Mouse (Mus musculus): ENCODE data around the gene Spata2. TPM values are rescaled to one million over a fixed set of nuclear protein-coding genes. Genes with fewer than 3 reads are reported as not detected.

Gene Spata2
- 44.4 and 45.9 TPM in 2 replicates for polyA plus RNA-seq (2012; rRNA removed)

DNA sequence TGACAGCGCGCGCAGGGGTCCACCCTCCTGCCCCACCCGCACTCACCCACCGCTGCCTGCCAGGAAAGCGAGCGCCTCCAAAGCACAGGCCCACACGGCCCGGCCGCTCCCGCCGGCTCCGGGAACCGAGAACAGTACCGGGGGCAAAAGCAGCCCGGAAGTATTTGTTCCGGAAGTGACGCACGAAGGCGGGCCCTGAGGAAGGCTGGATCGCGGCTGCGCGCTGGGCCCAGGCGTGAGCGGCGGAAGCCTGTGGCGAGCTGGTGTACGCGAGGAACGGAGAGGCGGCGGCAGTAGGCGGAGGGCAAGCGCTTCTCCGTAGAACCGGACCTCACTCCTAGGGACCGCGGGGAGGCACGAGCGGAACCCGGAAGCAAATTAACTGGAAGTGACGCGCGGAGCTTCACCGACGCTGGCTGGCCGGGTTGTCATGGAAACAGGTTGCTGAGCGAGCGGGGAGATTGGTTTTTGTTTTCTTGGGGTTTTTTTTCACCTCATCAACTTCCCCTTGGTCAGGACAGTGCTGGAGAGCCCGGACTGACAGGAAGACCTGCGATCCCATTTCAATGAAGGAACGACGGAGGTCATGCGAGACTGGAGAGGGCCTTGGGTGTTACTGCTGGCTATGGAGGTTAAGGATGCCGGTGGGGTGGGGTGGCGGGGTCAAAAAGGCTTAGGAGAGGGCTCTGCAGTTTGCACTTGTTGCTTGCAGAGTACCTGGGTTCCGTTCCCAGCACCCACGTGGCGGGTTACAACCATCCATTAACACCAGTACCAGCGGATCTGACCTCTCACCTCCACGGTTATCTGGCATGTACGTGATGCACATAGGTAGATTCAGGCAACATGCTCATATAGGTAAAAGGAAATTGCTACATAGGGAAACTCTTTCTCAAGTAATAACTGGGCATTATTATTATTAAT lies at the start of gene Spata2:
Gene Spata2, minus strand, starts transcription at position 175 of the 924 bp plus-strand sequence.
- peak; percentile 97 for DNase-seq (ENCODE audit: low read depth)
- TF ChIP-seq POLR2A (IDR thresholded peaks at IDR 0.05; ENCODE audit: borderline replicate concordance, extremely low read depth, insufficient read depth, insufficient read length, poor library complexity, severe bottlenecking) (peak; percentile 58; the same call in 1 of the 2 replicates), CTCF (IDR thresholded peaks at IDR 0.05; ENCODE audit: borderline replicate concordance, extremely low read depth, insufficient read depth, insufficient read length) (no peak)

DNA sequence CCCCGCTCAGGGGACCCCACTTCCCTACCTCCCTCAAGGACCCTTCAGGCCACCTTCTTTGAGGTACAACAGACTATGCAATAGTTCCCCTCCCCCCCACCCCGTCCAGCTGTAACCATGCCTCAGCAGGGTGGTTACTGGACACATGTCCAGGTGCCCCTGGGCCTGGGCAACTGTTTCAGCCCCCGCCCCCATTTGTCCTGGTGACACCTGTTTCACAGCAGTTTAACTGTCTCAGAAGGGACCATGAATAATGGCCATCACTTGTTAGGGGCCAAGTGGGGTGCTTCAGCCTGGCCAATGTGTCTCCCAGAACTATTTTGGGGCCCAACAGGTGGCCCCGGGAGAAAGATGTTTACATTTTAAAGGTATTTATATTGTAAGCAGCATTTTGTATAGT lies 49.7 kb upstream of the Spata2 start:
- TF ChIP-seq POLR2A (IDR thresholded peaks at IDR 0.05; ENCODE audit: borderline replicate concordance, extremely low read depth, insufficient read depth, insufficient read length, poor library complexity, severe bottlenecking) (no peak), CTCF (IDR thresholded peaks at IDR 0.05; ENCODE audit: borderline replicate concordance, extremely low read depth, insufficient read depth, insufficient read length) (no peak)
- DNase-seq (ENCODE audit: low read depth): no peak

DNA sequence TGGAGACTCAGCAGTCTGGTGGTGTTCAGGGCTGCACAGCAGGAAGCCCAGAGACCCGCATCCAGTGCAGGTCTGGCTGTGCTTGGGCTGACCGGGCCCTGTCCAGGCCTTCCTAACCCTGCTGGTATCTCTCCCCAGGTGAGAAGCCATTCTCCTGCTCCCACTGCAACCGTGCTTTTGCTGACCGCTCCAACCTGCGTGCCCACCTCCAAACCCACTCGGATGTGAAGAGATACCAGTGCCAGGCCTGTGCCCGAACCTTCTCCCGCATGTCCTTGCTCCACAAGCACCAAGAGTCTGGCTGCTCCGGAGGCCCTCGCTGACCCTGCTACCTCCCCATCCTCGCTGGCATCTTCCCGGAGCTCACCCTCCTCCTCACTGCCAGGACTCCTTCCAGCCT lies 49.1 kb upstream of the Spata2 start:
- no peak for TF ChIP-seq CTCF (IDR thresholded peaks at IDR 0.05; ENCODE audit: borderline replicate concordance, extremely low read depth, insufficient read depth, insufficient read length)
- no peak for TF ChIP-seq POLR2A (IDR thresholded peaks at IDR 0.05; ENCODE audit: borderline replicate concordance, extremely low read depth, insufficient read depth, insufficient read length, poor library complexity, severe bottlenecking)

DNA sequence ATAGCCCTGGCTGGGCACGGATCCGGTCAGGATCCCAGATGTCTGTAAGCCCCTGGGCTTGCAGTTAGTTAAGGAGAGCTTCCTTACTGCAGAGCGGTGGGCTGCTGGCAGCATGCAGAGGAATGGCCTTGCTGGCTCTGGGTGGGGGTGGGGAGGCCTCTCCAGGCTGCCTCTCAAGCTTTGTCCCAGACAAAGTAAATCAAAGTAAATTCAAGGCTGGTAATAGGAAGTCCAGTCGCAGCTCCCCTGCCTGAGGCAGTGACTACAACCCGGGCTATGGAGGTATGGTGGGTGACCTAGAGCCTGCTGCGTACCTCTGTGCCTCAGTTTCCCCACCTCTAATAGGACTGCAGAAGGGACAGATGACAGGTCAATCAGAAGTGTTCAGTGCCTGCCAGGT lies 48.6 kb upstream of the Spata2 start:
- DNase-seq (ENCODE audit: low read depth): peak; percentile 24
- no peak for TF ChIP-seq POLR2A (IDR thresholded peaks at IDR 0.05; ENCODE audit: borderline replicate concordance, extremely low read depth, insufficient read depth, insufficient read length, poor library complexity, severe bottlenecking)
- TF ChIP-seq CTCF (IDR thresholded peaks at IDR 0.05; ENCODE audit: borderline replicate concordance, extremely low read depth, insufficient read depth, insufficient read length): no peak

More for the DNA sequence above, 49.1 kb upstream of the Spata2 start:
- DNase-seq (ENCODE audit: low read depth): no peak

DNA sequence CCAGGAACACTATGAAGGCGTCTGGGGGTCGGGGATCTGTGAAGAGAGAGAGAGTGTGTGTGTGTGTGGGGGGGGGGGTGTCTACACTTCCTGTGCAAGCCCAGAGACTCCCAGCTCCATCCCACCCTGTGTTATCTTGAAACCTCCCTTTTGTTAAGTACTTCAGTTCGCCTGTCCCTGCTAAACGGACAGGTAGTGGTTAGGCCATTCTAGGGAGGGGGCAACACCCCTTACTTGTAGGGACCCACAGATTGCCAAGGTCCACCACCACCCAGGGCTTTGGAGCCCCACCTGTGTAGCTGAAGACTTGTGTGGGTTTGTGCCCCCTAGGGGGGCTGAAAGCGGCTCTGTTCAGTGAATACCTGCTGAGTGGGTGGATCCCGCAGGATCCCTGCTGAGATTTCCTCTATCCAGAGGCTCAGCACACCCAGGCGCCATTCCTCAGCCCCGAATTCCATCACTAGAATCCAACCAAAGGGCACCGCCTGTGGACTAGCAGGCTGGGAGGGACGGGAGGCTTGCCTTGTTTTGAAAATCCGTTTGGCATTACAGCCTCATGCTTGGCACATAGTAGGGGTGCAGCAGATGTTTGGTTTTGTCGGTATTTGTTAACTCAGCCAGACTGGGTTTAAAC lies 47.9 kb upstream of the Spata2 start:
- no peak for DNase-seq (ENCODE audit: low read depth)
- TF ChIP-seq CTCF (IDR thresholded peaks at IDR 0.05; ENCODE audit: borderline replicate concordance, extremely low read depth, insufficient read depth, insufficient read length) (no peak), POLR2A (IDR thresholded peaks at IDR 0.05; ENCODE audit: borderline replicate concordance, extremely low read depth, insufficient read depth, insufficient read length, poor library complexity, severe bottlenecking) (no peak)

DNA sequence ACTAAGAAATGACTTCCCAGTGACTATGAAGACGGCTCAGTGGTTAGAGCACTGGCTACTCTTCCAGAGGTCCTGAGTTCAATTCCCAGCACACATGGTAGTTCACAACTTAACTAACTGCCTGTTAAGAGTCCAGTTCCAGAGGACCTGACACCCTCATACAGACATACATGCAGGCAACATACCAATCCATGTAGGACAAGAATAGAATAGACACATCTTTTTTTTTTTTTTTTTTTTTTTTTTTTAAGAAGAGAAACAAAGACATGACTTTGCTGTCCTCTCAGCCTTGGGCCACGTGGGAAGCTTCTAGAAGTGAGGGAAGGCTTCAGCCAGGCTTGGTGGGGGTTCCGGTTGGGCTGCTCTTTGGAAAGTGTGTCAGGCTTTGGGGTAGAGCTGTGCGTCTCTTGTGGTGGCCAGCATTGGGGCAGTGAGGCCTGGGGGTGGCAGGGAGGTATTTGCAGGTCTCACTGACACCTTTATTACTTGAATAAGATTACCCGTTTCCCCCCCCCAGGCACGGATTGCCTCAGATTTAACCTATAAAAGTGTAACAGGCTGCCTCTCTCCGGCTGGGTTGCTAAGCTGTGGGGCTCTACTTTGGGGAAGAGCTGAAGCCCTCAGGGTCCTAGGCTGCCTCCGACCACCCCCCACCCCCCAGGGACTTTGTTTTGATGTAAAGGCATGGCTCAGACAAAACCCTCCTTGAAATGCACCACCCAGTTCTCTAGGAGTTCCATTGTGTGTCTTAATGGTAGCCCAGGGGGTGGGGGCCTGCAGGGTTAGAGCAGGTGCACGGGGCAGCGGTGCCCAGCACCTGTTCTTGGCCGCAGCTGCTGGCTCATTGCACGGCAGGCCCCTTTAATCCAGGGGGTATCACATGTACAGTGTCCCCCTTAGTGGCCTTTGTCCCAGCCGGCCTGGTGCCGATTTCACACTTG lies 47.1 kb upstream of the Spata2 start:
- TF ChIP-seq CTCF (IDR thresholded peaks at IDR 0.05; ENCODE audit: borderline replicate concordance, extremely low read depth, insufficient read depth, insufficient read length): no peak
- no peak for TF ChIP-seq POLR2A (IDR thresholded peaks at IDR 0.05; ENCODE audit: borderline replicate concordance, extremely low read depth, insufficient read depth, insufficient read length, poor library complexity, severe bottlenecking)
- DNase-seq (ENCODE audit: low read depth): peak; percentile 44

DNA sequence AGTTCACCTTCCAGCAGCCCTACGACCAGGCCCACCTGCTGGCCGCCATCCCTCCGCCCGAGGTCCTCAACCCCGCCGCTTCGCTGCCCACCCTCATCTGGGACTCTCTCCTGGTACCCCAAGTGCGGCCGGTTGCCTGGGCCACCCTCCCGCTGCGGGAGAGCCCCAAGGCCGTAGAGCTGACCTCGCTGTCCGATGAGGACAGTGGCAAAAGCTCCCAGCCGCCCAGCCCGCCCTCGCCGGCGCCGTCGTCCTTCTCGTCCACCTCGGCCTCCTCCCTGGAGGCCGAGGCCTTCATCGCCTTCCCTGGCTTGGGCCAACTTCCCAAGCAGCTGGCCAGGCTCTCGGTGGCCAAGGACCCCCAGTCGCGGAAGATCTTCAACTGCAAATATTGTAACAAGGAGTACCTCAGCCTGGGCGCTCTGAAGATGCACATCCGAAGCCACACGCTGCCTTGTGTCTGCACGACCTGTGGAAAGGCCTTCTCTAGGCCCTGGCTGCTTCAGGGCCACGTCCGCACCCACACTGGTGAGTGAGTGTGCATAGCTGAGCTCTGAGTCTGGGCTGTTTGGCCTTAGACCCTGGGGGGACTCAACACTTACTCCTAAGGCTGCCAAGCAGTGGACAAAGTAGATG lies 46.1 kb upstream of the Spata2 start:
- TF ChIP-seq POLR2A (IDR thresholded peaks at IDR 0.05; ENCODE audit: borderline replicate concordance, extremely low read depth, insufficient read depth, insufficient read length, poor library complexity, severe bottlenecking): no peak
- no peak for TF ChIP-seq CTCF (IDR thresholded peaks at IDR 0.05; ENCODE audit: borderline replicate concordance, extremely low read depth, insufficient read depth, insufficient read length)
- no peak for DNase-seq (ENCODE audit: low read depth)

DNA sequence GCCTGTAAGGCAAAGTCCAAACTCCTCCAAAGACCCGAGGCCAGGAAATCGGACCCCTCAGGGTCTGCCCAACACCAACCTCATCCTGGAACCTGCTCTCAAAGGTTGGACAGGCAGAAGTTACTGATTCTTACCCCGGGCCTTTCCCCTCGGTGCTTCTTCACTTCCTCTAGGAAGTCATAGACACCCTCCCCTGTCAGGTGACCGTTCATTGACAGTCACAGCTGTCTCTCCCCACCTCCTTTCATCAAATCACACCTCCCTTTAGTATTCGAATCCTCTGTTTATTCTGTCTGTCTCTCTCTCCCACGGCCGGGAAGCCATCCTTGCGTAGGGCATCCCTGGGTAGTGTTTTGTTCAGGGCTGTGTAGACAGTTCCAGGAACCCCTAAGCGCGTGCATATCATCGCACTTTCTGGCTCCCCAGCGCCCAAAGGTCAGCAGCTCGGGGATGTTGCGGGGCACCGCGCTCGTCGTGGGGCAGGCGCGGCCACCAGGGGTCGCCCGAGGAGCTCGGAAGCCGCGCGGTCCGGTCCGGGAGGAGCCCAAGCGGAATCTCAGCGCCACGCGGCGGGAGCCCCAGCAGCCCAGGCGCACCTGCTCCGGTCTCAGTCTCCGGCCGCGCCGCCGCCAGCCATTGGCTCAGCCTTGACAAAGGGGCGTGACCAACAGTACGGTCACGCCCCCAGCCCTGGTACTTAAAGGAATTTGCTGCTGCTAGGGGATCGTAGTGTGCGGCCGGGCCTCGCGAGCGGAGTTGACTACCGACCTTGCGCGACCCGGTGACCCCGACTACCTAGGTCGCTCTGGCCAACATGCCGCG lies 45.0 kb upstream of the Spata2 start, which contains the start of gene Snai1:
Gene Snai1, plus strand, starts transcription at position 720 of the 822 bp plus-strand sequence.
- peak; percentile 16; the same call in 1 of the 2 replicates for TF ChIP-seq POLR2A (IDR thresholded peaks at IDR 0.05; ENCODE audit: borderline replicate concordance, extremely low read depth, insufficient read depth, insufficient read length, poor library complexity, severe bottlenecking)
- peak; percentile 77 for TF ChIP-seq CTCF (IDR thresholded peaks at IDR 0.05; ENCODE audit: borderline replicate concordance, extremely low read depth, insufficient read depth, insufficient read length)
- DNase-seq (ENCODE audit: low read depth): peak; percentile 96

DNA sequence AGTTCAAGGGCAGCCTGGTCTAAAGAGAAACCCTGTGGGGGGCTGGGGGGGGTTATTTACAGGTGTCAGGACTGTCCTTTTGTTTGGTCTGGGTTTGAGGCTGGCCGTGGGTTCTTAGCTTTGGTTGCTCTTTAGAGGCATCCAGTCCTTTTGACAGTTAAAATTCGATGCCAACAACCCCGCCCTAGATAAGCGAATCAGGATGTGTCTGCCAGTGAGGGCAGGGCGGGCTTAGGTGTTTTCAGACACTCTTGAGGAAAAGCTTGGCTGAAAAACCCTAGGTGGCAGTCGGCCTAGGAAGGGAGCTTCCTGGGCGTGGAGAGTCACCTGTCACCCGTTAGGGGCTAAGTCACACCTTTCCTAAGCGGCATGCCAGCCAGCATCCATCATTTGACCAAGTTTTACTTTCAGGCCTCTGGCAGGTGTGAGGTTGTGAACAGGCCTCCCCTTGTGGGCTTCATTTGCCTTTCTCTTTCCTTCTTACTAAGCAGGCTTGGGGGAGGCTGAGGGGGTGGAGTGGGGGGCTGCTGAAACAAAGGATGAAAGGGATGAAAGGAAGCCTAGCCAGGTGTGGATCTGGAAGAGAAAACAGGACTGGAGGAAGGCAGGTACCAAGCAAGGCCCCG lies 43.7 kb upstream of the Spata2 start:
- no peak for TF ChIP-seq CTCF (IDR thresholded peaks at IDR 0.05; ENCODE audit: borderline replicate concordance, extremely low read depth, insufficient read depth, insufficient read length)
- no peak for DNase-seq (ENCODE audit: low read depth)

All from brain, embryonic 14.5 days (tissue).